Mouse (Mus musculus) ES-Bruce4 (cell line): ENCODE results near the gene Smu1.

Experiments
- CTCF ChIP-seq: IDR thresholded peaks from one replicate; pipeline ENCODE4 v1.8.1; 2011; ENCODE audit warnings: low read depth, low read length
- EP300 ChIP-seq: IDR thresholded peaks from 2 replicates; pipeline ENCODE4 v1.6.1; 2011; ENCODE audit warnings: low read depth, low read length; ENCODE audit not compliant: insufficient read depth

- TF ChIP-seq EP300 = no peak
- TF ChIP-seq CTCF = no peak
These were observed 47.7 kb upstream of the Smu1 start for GRCm38 (mm10) chr4:40805401-40805800.
